Mouse (Mus musculus) liver, postnatal 0 days (tissue): ENCODE measurements around the gene Tmem50b. TPM values are rescaled to one million over a fixed set of nuclear protein-coding genes. Genes with fewer than 3 reads are reported as not detected.

Source experiments
- ATAC-seq: fragments of 200-750 bp; cut with Nextera tagmentation; 2 replicates; pipeline ENCODE4 v1.8.0; 2017; ENCODE audit warnings: mild to moderate bottlenecking, moderate library complexity
- DNase-seq: peaks from one replicate; pipeline ENCODE4 v3.0.0-alpha.2; 2016
- H3K27ac ChIP-seq: fragments of 300-500 bp; sonication (generic); 2 replicates; pipeline ENCODE4 v1.5.1; 2014; ENCODE audit warnings: antibody characterized with exemption, moderate library complexity, mild to moderate bottlenecking, low read depth
- H3K27me3 ChIP-seq: fragments of 300-500 bp; sonication (generic); 2 replicates; pipeline ENCODE4 v1.6.1; 2014; ENCODE audit warnings: low read length, control low read depth, mixed read lengths; ENCODE audit not compliant: insufficient read depth
- H3K36me3 ChIP-seq: fragments of 300-500 bp; sonication (generic); replicated peaks from 2 replicates; pipeline ENCODE4 v1.6.1; 2014; ENCODE audit warnings: mild to moderate bottlenecking, control low read depth, low read length, moderate library complexity, mixed read lengths; ENCODE audit not compliant: insufficient read depth
- H3K4me1 ChIP-seq: fragments of 300-500 bp; sonication (generic); 2 replicates; pipeline ENCODE4 v1.6.1; 2014; ENCODE audit warnings: antibody characterized with exemption, mild to moderate bottlenecking, control low read depth; ENCODE audit not compliant: insufficient read depth
- H3K4me2 ChIP-seq: fragments of 300-500 bp; sonication (generic); 2 replicates; pipeline ENCODE4 v1.6.1; 2014; ENCODE audit warnings: low read depth, mild to moderate bottlenecking, low read length, moderate library complexity, mixed read lengths
- H3K4me3 ChIP-seq: fragments of 300-500 bp; sonication (generic); 2 replicates; pipeline ENCODE4 v1.5.1; 2014; ENCODE audit warnings: low read depth, low read length
- H3K9ac ChIP-seq: fragments of 300-500 bp; sonication (generic); replicated peaks from 2 replicates; pipeline ENCODE4 v1.6.1; 2014; ENCODE audit warnings: mild to moderate bottlenecking, moderate library complexity
- H3K9me3 ChIP-seq: fragments of 300-500 bp; sonication (generic); 2 replicates; pipeline ENCODE4 v1.6.1; 2016; ENCODE audit warnings: mild to moderate bottlenecking, control low read depth, low read length, mixed read lengths
- CTCF ChIP-seq: sonication (generic); IDR thresholded peaks from 2 replicates; pipeline ENCODE4 v1.5.1; 2016; ENCODE audit warnings: antibody characterized with exemption, low read depth
- EP300 ChIP-seq: IDR thresholded peaks from 2 replicates; pipeline ENCODE4 v1.6.1; 2016; ENCODE audit warnings: antibody characterized with exemption, low read depth, mild to moderate bottlenecking
- WGBS: fragments of 180-500 bp; shearing (Covaris S2); extraction: QIAGEN DNeasy Blood & Tissue Kit; methylation state at CpG from one replicate; pipeline ENCODE4 v1.1.7; 2014; ENCODE audit not compliant: insufficient replicate concordance; 5-methylcytosine and 5-hydroxymethylcytosine counted together
- polyA plus RNA-seq: library from polyadenylated mRNA; unstranded; fragments of >200 nt; fragmentation: Nextera tagmentation; extraction: Ambion mirVana; gene quantifications from 2 replicates; pipeline ENCODE4 v1.2.1, GENCODE M21; 2015

Gene Tmem50b
- polyA plus RNA-seq, 1 experiment from 2014 or later, result 8.6 TPM

DNA sequence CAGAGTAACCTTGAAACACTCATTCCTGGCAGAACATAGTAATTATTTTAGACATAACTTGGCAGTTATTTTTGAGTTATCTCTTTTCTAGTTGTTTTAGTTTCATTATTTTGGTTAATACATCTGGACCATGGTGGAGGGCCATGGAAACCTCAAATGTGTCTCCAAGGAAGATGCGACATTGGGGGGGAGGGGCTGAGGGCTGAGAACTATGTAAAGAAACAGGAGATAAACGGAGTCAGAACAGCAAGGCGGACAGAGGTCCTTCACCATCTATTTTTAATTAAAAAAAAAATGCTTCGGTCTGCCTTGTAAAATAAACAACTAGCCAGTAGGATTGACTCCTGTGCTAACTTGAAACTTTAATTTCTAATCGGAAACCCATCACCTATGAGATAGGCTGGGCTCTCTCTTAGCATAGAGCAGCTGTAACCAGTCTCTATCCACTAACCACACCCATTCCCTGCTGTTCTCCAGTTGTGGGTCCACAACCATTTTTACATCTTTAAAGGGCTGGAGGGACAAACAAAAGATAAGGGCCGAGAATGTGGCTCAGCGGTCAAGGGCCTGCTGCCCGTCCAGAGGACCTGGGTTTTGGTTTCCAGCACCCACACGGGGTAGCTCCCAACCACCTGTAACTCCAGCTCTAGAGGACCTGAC lies 32.2 kb downstream of the Tmem50b start:
- peaks cover 23% of the 10 kb centered on the region for H3K36me3 ChIP-seq
- H3K9ac ChIP-seq, result no peak overlapping the region
- no peak for ATAC-seq
- no peaks in the 10 kb centered on the region for H3K9me3 ChIP-seq
- no peak for TF ChIP-seq CTCF
- no peak for TF ChIP-seq EP300
- no peak overlapping the region for H3K4me3 ChIP-seq
- no peak overlapping the region for H3K4me2 ChIP-seq
- H3K27ac ChIP-seq, result peak overlapping the region; percentile 64
- no peaks in the 10 kb centered on the region for H3K27me3 ChIP-seq
- no peak for DNase-seq
- 68% methylated on average over 9 of the region's 9 CpGs for WGBS
- H3K4me1 ChIP-seq, result peaks cover 16% of the 10 kb centered on the region

DNA sequence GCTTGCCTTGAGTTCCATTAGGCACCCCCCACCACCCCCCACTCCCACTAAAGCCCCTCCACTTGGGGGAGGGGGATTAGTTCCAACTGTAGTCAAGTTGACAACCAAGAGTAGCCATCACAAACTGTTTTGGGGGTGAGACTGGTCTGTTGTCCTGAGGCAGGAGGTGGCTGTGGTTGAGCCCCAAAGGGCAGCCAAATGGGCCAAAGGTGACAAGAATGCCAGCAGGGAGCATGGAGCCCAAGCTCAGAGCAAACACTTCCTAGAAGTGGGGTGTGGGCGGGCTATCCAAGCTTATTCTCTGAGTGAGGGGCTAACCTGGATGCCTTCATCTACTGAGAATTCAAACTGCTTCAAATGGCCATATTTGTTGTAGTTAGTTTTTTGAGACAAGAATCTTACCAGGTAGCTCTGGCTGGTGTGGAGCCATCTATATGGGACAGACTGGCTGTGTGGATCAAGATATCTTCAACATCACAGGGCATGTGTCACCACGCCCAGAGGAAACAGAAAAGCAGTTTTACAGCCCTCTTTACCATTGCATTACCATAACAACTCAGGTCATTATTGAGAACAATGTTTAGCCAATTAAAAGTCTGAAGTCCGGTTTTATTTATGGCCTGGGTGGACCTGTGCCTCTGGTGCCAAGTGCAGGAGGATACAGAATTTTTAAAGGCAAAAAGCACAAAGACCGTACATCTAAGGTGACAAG lies 32.9 kb downstream of the Tmem50b start:
- H3K4me2 ChIP-seq, result no peak overlapping the region; the same call in 1 of the 2 replicates
- no peaks in the 10 kb centered on the region for H3K9me3 ChIP-seq
- H3K4me3 ChIP-seq, result no peak overlapping the region
- TF ChIP-seq EP300, result 0 out of 2 replicates have a peak, but pooled peaks have one; percentile 33
- no peak for TF ChIP-seq CTCF
- DNase-seq, result peak; percentile 61
- H3K27me3 ChIP-seq, result no peaks in the 10 kb centered on the region
- H3K27ac ChIP-seq, result peak overlapping the region; percentile 64
- WGBS, result 64% methylated on average over 4 of the region's 4 CpGs
- H3K9ac ChIP-seq, result no peak overlapping the region
- H3K36me3 ChIP-seq, result peaks cover 30% of the 10 kb centered on the region
- ATAC-seq, result peak; percentile 52
- peaks cover 16% of the 10 kb centered on the region for H3K4me1 ChIP-seq

DNA sequence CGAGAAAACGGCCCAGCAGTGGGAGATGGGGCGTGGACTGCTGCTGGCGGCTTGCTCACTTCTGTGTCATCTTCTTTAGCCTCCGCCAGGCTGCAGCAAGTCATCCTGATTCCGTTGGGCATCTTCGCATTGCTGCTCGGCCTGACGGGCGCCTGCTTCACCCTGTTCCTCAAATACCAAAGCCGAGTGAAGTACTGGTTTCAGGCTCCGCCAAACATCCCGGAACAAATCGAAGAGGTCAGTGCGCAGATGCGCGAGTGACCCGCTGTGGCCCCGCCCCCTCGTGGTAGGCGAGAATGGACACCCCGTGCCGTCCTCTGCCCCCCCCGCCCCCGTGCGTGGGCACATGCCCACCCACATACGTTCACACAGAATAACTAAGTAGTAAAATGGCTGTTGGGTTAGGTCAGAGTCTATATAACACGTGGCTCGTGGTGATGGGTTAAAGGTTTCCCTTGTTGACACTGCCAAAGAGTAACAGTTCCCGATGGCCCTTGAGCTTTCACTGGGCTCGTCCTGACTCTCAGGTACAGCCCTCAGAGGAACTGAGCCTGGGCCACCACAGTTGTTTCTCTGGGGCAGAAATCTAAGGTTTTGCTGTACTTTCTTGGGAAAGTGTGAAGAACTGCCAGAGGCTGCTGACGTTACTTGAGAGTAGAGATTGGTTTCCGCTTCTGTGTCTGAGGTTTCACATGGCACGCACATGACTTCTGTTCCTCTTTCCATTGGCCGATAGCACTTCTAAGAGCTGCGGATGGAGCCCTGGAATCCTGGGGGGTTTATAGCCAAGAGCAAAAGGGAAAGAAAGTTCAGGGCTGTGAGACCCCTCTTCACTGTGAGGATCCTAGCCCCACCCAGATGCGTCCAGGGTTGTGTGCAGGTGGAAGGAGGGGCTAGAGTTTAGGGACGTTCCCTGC lies 35.8 kb downstream of the Tmem50b start:
- DNase-seq, result peak; percentile 70
- Histone ChIP-seq H3K36me3 (peaks cover 49% of the 10 kb centered on the region), H3K27ac (peak overlapping the region; percentile 37), H3K9me3 (no peaks in the 10 kb centered on the region), H3K27me3 (no peaks in the 10 kb centered on the region), H3K4me1 (peaks cover 16% of the 10 kb centered on the region), H3K4me3 (no peak overlapping the region), H3K9ac (no peak overlapping the region), H3K4me2 (no peak overlapping the region)
- peak; percentile 77 for ATAC-seq
- WGBS, result 75% methylated on average over 38 of the region's 38 CpGs
- TF ChIP-seq CTCF (0 out of 2 replicates have a peak, but pooled peaks have one; percentile 2), EP300 (no peak; the same call in 1 of the 2 replicates)

DNA sequence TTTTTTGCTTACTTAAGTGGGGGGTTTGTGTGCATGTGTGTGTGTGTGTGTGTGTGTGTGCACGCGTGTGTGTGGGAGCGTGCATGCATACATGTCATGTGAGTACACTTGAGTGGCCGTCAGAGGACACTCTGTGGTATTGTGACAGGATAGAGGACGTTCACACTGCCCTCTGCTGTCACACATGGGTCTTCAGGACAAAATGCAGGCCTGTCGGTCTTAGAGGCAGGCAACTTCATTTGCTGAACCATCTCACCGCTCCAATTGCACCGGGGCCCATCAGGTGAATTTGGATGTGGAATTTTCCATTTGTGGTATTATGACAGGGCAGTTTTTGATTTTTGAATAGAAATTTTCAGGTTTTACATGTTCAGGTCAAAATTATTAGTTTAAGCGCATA lies 36.5 kb downstream of the Tmem50b start:
- peak; percentile 59 for DNase-seq
- no peak overlapping the region for H3K4me2 ChIP-seq
- peak; percentile 54; the same call in 1 of the 2 replicates for ATAC-seq
- no peaks in the 10 kb centered on the region for H3K27me3 ChIP-seq
- TF ChIP-seq EP300, result no peak
- peak; percentile 81 for TF ChIP-seq CTCF
- no peak overlapping the region for H3K4me3 ChIP-seq
- no peak overlapping the region for H3K9ac ChIP-seq
- peak overlapping the region; percentile 37; the same call in 1 of the 2 replicates for H3K27ac ChIP-seq
- peaks cover 55% of the 10 kb centered on the region for H3K36me3 ChIP-seq
- 55% methylated on average over 9 of the region's 9 CpGs for WGBS
- peaks cover 16% of the 10 kb centered on the region for H3K4me1 ChIP-seq
- no peaks in the 10 kb centered on the region for H3K9me3 ChIP-seq

DNA sequence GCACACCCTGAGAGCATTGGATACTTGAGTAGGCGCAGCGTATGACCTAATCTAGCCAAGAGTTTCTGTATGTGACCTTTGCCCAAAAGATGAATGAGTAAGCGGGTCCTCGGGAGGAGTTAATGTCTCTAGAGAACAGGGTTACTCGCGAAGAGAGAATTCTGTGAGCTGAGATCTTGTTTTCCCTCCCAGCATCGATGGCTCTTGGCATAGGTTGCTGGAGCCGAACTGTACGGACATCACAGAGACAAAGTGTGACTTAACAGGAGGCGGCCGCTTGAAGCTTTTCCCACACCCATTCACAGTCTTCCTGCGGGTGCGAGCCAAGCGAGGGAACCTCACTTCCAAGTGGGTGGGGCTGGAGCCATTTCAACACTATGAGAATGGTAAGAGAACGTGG lies 39.9 kb downstream of the Tmem50b start:
- Histone ChIP-seq H3K36me3 (peaks cover 67% of the 10 kb centered on the region), H3K4me2 (no peak overlapping the region), H3K4me3 (no peak overlapping the region), H3K9me3 (no peaks in the 10 kb centered on the region), H3K4me1 (peaks cover 14% of the 10 kb centered on the region; the same call in 1 of the 2 replicates), H3K9ac (no peak overlapping the region), H3K27me3 (no peaks in the 10 kb centered on the region), H3K27ac (no peak overlapping the region)
- no peak for ATAC-seq
- WGBS, result 91% methylated on average over 15 of the region's 15 CpGs
- TF ChIP-seq EP300 (no peak), CTCF (no peak)
- no peak for DNase-seq

DNA sequence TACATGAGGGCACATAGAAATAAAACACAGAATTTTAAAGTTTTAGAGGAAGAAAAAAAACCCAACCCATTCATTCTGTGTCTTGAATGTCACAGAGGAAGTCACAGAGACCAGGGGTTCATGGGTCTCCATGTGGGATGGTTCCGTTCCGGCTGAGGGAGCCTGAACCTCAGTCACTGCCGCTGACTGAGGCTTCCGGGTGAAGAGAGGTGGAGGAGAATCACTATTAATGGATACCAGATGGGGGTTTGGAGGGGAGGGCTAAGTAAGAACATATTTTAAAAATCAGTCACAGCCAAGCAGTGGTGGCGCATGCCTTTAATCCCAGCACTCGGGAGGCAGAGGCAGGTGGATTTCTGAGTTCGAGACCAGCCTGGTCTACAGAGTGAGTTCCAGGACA lies 40.4 kb downstream of the Tmem50b start:
- no peak overlapping the region for H3K4me3 ChIP-seq
- H3K27ac ChIP-seq, result no peak overlapping the region
- H3K9ac ChIP-seq, result no peak overlapping the region
- H3K36me3 ChIP-seq, result peaks cover 64% of the 10 kb centered on the region
- DNase-seq, result no peak
- no peaks in the 10 kb centered on the region for H3K27me3 ChIP-seq
- WGBS, result 91% methylated on average over 7 of the region's 7 CpGs
- H3K4me2 ChIP-seq, result no peak overlapping the region
- H3K9me3 ChIP-seq, result no peaks in the 10 kb centered on the region
- TF ChIP-seq CTCF (no peak), EP300 (no peak)
- peaks cover 14% of the 10 kb centered on the region; the same call in 1 of the 2 replicates for H3K4me1 ChIP-seq
- ATAC-seq, result no peak
